Mouse (Mus musculus) adipocyte (in vitro differentiated cells): ENCODE measurements around the gene Rassf4.
A peak's percentile ranks its signal among the peaks of the same experiment; 100 is the strongest.

Experiments
- DNase-seq: peaks from one replicate; pipeline ENCODE4 v3.0.0-alpha.2; 2016; ENCODE audit warnings: low spot score

Rassf4 gene

DNA sequence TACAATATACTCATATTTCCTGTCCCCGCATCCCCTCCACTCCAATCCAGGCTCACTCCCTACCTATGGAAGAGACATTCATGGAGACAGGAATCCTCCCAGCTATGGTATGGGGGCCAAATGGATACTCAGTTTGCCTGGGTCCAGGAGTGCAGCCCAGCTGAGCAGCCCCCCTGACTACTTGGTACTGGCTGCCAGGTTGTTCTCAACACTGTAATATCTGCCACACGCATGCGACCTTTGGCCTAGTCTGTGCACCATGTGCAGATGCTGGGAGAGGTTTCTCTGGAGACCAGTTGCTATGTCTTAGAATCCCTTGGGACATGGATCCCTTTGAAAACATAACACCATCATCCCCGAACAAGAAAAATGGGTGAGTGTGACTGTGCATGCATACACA lies 2.0 kb downstream of the Rassf4 start:
- DNase-seq: no peak

GRCm38 (mm10) chr6:116671031-116671430 lies 2.7 kb downstream of the Rassf4 start:
- DNase-seq: no peak

DNA sequence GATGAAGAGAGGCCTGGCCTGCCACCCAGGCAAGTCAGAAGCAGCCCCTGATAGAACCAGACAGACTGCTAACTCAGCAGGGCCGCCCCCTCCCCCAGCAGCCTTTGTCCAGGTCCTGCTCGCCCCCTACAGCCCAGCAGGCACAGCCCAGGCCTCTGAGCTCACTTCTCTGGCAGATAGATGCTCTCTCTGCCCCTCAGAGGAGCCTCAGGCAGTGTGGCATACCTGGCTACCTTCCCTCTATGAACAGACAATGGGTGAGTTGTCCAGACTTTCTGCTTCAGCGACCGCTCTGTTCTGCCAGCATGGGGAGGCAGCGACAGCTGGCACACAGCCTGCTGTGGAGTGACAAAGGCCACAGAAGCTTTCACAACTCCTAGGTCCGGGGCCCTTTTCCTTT lies 3.6 kb downstream of the Rassf4 start:
- peak; percentile 66 for DNase-seq

- DNase-seq: no peak
These were observed 4.9 kb downstream of the Rassf4 start for GRCm38 (mm10) chr6:116668682-116669470.

DNA sequence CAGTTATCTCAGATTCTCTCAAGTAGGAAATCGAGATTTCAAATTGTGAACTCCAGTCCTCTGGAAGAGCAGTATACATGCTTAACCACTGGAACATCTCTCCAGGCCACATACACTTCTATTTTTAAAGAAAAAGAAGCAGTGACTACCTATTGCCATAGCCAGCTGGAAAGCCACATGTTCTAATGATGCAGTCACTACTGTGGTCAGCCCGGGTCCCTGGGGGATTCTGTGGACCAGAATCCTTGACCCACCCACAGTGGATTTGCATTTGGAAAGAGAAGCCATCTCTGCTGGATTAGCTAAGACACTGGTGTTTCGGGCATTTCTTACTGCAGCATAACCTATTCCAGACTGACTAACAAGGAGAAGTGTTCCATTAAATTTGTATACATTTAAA lies 6.4 kb downstream of the Rassf4 start:
- DNase-seq: no peak

- no peak for DNase-seq
These were observed 6.9 kb downstream of the Rassf4 start for GRCm38 (mm10) chr6:116666892-116667291.

- no peak for DNase-seq
These were observed 7.5 kb downstream of the Rassf4 start for GRCm38 (mm10) chr6:116666085-116666750.

DNA sequence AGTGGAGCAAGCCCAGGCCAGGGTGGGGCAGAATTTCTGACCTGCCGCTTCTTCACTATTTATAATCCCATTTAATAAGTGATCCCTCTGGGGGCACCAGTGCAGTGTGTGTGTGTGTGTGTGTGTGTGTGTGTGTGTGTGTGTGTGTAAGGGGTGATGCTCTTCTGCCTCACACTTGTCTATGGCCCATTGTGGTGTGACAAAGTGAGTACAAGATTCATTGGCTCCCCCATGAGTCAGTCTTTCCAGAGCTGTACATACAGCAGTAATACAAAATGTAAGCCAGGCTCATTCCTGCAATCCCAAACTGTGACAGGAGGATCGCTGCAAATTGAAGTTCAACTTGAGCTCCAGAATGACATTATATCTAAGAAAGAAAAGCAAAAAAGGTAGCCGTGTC lies 8.9 kb downstream of the Rassf4 start:
- no peak for DNase-seq

DNA sequence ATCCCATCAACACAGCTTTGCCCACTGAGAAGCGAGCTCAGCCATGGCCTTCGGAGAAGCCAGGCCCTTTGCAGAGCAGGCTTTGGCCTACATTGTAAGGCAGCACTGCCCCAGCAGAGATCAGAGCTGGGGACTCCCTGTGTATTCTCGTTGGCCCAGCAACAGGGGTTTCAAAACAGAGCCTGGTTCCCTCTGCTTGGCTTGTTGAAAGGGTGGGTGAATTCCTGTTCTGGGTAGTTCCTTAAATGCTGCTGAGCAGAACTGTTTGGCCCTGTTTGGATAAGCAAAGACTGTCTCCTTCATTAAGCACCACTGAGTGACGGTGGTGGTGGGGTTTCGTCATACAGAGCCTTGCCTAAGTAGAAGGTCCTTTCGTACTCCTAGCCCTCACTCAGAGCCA lies 9.7 kb downstream of the Rassf4 start:
- no peak for DNase-seq

DNA sequence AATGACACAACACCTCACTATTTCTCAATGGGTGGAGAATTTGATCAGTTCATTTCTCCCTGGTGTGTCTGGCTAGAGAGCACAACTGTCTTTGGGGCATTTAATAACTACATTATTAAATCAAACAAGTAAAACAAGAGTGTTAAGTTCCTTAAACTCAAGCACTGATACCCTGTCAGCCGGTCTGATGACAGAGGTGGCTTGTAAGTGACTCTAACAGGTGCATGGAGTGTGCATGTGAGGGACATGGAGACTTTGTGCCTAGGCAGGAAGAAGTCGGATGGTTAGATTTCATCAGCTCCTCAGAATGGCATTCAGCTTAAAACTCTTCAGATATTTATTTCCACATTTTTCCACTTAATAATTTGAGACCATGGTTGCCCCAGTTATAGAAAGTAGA lies 10.4 kb downstream of the Rassf4 start:
- DNase-seq: no peak

DNA sequence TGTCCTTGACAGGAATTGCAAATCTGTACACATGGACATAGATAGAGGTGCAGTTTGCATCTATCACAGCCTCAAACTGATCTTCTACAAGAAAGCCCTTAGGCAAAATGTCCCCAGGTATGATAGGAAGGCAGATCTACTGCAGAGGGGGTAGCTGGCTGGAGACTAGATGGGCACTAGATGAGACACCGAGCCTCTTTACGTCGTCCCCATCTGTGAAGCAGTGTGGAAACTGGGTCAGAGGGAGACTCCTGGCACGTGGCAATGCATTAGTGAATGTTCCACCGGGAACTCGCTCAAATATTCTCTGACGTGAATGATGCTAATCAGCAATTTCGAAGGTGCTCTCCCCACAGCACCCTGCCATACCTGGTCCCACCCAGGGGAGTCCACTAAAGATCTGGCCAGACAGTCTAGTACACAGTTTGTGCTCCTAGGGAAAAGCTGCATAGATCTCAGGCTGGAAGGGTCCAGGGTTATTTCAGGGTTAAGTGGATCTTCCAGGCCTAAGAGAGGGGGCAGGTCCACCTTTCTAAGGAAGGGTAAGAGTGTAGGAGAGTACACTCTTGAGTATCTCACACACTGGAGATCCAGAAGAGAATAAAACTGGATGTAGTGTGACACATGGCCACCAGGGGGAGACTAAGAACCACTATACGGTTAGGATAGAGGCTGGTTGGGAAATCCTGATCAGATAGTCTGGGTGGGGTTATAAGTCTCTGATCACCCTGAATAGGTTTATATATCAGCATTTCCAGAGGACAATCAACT lies 19.9 kb downstream of the Rassf4 start:
- peak; percentile 84 for DNase-seq

DNA sequence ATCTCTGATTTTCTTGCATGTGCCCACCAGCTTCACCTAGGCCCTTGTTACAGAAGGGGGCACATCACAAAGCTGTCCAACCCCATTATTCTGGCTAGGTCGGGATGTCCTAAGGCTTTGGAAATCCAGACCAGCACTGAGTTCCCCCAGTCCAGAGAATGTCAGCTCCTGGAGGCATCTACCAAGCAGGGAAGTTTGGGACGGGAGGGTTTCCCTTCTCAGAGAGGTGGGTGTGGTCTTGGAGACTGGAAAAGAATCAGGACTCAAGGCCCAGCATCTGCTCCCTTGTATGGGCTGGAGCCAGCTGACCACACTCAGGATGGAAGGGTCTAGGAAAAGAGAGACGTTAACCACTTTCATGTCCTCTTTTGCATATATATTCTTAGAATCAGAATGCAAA lies 20.6 kb downstream of the Rassf4 start:
- DNase-seq: no peak

DNA sequence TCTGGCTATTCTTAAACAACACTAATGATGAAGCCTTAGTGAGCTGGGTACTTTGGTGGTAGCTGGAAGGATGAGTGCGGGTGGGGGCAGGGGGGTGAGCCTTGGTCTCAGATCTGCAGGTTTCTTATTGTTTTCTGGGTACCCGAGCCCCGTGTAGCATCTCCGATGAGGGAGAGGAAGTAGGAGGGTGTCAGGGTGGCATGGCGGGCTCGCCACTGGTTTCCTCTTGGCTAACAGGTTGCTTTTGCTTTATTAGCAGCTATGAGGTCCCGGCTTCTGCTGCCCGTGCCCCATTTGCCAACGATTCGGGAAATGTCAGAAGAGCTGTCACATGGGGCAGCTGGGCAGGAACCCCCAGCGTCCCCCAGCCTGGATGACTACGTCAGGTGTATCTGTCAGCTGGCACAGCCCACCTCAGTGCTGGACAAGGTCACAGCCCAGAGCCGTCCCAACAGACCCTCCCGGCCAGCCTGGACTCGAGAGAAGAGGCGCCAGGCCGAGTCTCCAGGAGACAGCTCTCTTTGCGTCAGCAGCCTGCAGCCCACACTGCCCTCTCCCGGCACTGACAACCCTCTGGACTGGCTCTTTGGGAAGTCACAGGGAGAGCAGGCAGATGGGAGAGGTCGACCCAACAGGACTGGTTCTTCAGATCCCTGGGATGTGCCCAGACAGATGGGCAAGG lies 22.2 kb downstream of the Rassf4 start:
- no peak for DNase-seq

- DNase-seq: peak; percentile 87
These were observed 23.3 kb downstream of the Rassf4 start, which contains the start of gene Depp1 for GRCm38 (mm10) chr6:116650406-116650805. Depp1 (plus strand) TSS chr6:116650609.

- DNase-seq: no peak
These were observed 23.9 kb downstream of the Rassf4 start for GRCm38 (mm10) chr6:116649811-116650210.

GRCm38 (mm10) chr6:116647763-116648162 lies 26.0 kb downstream of the Rassf4 start:
- no peak for DNase-seq

DNA sequence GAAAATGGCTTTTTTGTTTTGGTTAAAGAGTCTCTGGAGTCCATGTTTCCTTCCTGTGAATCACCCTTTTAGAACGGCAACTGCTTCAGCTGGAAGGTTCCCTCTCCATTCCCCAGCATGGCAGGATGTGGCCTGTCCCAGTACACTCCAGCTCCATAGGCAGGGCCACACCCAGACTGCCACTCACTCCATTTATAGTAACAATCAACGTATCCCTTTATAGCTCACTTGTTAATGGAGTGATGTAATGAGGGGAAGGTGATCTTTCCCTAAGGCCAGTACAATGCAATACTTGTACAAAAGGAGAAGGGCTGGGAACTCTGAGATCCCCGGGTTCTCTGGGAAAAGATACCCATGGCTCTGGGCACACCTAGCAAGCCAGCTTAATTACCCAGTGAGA lies 29.4 kb downstream of the Rassf4 start:
- no peak for DNase-seq

DNA sequence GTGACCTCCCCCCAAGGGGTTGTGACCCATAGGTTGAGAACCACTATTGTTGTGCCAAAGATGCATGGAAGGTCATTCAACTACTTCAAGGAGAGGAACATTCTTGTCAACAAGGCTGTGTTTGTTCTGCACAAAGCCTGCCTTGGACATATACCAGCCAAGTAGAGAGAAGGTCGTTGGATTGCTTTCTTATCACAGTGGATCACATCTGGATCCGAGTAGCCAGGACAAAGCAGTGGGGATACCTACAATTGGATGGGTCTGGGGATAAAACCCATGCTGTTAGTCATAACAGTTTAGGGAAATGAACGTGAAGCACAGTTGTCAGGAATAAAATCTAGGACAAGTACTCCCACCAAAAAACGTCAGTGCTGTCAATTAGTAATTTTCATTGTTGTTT lies 29.9 kb downstream of the Rassf4 start:
- no peak for DNase-seq

DNA sequence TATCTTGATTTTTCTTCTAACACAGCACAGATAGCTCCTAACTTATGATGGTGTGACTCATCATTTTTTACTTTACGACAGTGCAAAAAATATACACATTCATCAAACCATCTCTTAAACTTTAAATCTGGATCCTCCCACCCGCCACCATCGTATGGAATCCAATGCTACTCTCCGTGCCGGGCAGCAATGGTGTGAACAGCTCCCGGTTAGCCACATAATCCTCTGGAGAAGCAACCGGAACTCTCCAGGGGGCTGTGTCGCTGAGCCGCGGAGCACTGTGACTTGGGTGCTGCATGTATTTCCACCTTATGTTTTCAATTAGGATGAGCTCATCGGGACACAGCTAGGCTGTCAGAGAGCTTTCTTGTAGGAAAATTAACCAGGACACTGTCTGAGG lies 30.8 kb downstream of the Rassf4 start:
- DNase-seq: no peak

GRCm38 (mm10) chr6:116639663-116640062 lies 34.1 kb downstream of the Rassf4 start:
- DNase-seq: no peak

DNA sequence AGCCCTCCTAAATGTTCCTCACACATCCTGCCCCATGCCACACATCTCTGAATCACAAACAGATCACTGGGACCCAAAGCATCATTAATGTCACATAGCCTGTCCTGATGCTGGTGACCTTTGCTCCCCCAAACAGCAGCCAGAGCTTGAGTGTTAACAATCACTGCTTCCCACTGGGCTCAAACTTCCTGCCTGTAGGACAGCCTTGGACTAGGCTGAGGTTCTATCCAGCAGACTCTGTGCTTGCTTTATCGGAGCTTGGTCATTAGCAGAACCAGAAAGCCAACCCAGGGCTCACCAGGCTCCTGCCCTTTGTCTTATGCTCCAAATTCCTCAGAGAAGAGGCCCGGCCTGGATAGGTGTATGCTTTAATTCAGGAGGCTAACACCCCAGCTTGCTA lies 34.9 kb downstream of the Rassf4 start:
- no peak for DNase-seq

GRCm38 (mm10) chr6:116637496-116637895 lies 36.3 kb downstream of the Rassf4 start:
- DNase-seq: peak; percentile 84
